Mouse (Mus musculus) ovary, adult 10 weeks (tissue): Measurements from ENCODE around the gene C2cd4c. TPM values are rescaled to one million over a fixed set of nuclear protein-coding genes. Genes with fewer than 3 reads are reported as not detected.

Experiments
- polyA plus RNA-seq: library from polyadenylated mRNA; stranded (reverse); fragments of 350-450 nt; fragmentation: Illumina TruSeq; extraction: RNeasy Lipid Tissue Mini Kit (QIAGEN cat#74804); gene quantifications from one replicate; pipeline ENCODE4 v1.2.3, GENCODE M21; 2014

The C2cd4c gene
- polyA plus RNA-seq: not detected

GRCm38 (mm10) chr10:79613578-79614304 lies at the start of gene C2cd4c:
C2cd4c (minus strand) TSS chr10:79614025.

GRCm38 (mm10) chr10:79645711-79646110 lies 31.9 kb upstream of the C2cd4c start, which contains the start of gene Odf3l2:
Odf3l2 (minus strand) TSS chr10:79645738.

GRCm38 (mm10) chr10:79637128-79638110 lies 23.6 kb upstream of the C2cd4c start, which contains the start of gene Shc2:
Shc2 (minus strand) TSS chr10:79637918.

GRCm38 (mm10) chr10:79587061-79587751 lies 26.6 kb downstream of the C2cd4c start, which contains the start of gene Theg:
Theg (minus strand) TSS chr10:79587331.

Other genes with a start within 250 kb of the C2cd4c start
- not detected for gene Vmn2r83, start 145.3 kb downstream of the C2cd4c start, polyA plus RNA-seq
- gene Plpp2, start 80.2 kb downstream of the C2cd4c start, polyA plus RNA-seq: 1.3 TPM
- not detected for gene Mier2, start 58.8 kb downstream of the C2cd4c start, polyA plus RNA-seq
- not detected for gene Theg, start 26.7 kb downstream of the C2cd4c start, polyA plus RNA-seq
- gene Shc2, start 23.9 kb upstream of the C2cd4c start, polyA plus RNA-seq: 1.7 TPM
- gene Odf3l2, start 31.7 kb upstream of the C2cd4c start, polyA plus RNA-seq: not detected
- gene Madcam1, start 50.5 kb upstream of the C2cd4c start, polyA plus RNA-seq: not detected
- not detected for gene Tpgs1, start 55.3 kb upstream of the C2cd4c start, polyA plus RNA-seq
- gene Cdc34, start 68.2 kb upstream of the C2cd4c start, polyA plus RNA-seq: not detected
- not detected for gene Gzmm, start 75.0 kb upstream of the C2cd4c start, polyA plus RNA-seq
- gene Bsg, start 90.5 kb upstream of the C2cd4c start, polyA plus RNA-seq: 239 TPM
- gene Hcn2, start 102.6 kb upstream of the C2cd4c start, polyA plus RNA-seq: 0.20 TPM
- gene Polrmt, start 132.6 kb upstream of the C2cd4c start, polyA plus RNA-seq: not detected
- not detected for gene Fgf22, start 141.1 kb upstream of the C2cd4c start, polyA plus RNA-seq
- gene Rnf126, start 152.9 kb upstream of the C2cd4c start, polyA plus RNA-seq: 0.29 TPM
- 1.2 TPM for gene Fstl3, start 163.2 kb upstream of the C2cd4c start, polyA plus RNA-seq
- gene Prss57, start 176.9 kb upstream of the C2cd4c start, polyA plus RNA-seq: not detected
- 0.77 TPM for gene Palm, start 179.5 kb upstream of the C2cd4c start, polyA plus RNA-seq
- not detected for gene Misp, start 207.0 kb upstream of the C2cd4c start, polyA plus RNA-seq
- gene Ptbp1, start 240.4 kb upstream of the C2cd4c start, polyA plus RNA-seq: 114 TPM